Mouse (Mus musculus) heart, embryonic 10.5 days (tissue): Measurements from ENCODE around the gene Serpine2. TPM values are rescaled to one million over a fixed set of nuclear protein-coding genes. Genes with fewer than 3 reads are reported as not detected.
A peak's percentile ranks its signal among the peaks of the same experiment; 100 is the strongest.

ENCODE experiments used
- DNase-seq: peaks from one replicate; pipeline ENCODE4 v3.0.0-alpha.2; 2017; ENCODE audit warnings: low spot score
- H3K27ac ChIP-seq: fragments of 300-500 bp; sonication (generic); 2 replicates; pipeline ENCODE4 v1.5.1; 2016; ENCODE audit warnings: mild to moderate bottlenecking
- H3K27me3 ChIP-seq: fragments of 300-500 bp; sonication (generic); 2 replicates; pipeline ENCODE4 v1.6.1; 2016; ENCODE audit warnings: mild to moderate bottlenecking; ENCODE audit not compliant: poor library complexity, insufficient read depth, severe bottlenecking
- H3K36me3 ChIP-seq: fragments of 300-500 bp; sonication (generic); 2 replicates; pipeline ENCODE4 v1.6.1; 2016; ENCODE audit warnings: mild to moderate bottlenecking, moderate library complexity
- H3K4me1 ChIP-seq: fragments of 300-500 bp; sonication (generic); 2 replicates; pipeline ENCODE4 v1.6.1; 2016; ENCODE audit warnings: mild to moderate bottlenecking
- H3K4me3 ChIP-seq: fragments of 300-500 bp; sonication (generic); 2 replicates; pipeline ENCODE4 v1.5.1; 2016; ENCODE audit warnings: mild to moderate bottlenecking, moderate library complexity
- H3K9me3 ChIP-seq: fragments of 300-500 bp; sonication (generic); 2 replicates; pipeline ENCODE4 v1.6.1; 2016; ENCODE audit warnings: mild to moderate bottlenecking, moderate library complexity
- WGBS: fragments of 180-500 bp; shearing (Covaris S2); methylation state at CpG from one replicate; pipeline ENCODE4 v1.1.7; 2016; 5-methylcytosine and 5-hydroxymethylcytosine counted together
- polyA plus RNA-seq: library from polyadenylated mRNA; unstranded; fragments of >200 nt; fragmentation: Nextera tagmentation; extraction: Ambion mirVana; gene quantifications from 2 replicates; pipeline ENCODE4 v1.2.1, GENCODE M21; 2016

Gene Serpine2
- polyA plus RNA-seq, 1 experiment from 2014 or later: 112 TPM

DNA sequence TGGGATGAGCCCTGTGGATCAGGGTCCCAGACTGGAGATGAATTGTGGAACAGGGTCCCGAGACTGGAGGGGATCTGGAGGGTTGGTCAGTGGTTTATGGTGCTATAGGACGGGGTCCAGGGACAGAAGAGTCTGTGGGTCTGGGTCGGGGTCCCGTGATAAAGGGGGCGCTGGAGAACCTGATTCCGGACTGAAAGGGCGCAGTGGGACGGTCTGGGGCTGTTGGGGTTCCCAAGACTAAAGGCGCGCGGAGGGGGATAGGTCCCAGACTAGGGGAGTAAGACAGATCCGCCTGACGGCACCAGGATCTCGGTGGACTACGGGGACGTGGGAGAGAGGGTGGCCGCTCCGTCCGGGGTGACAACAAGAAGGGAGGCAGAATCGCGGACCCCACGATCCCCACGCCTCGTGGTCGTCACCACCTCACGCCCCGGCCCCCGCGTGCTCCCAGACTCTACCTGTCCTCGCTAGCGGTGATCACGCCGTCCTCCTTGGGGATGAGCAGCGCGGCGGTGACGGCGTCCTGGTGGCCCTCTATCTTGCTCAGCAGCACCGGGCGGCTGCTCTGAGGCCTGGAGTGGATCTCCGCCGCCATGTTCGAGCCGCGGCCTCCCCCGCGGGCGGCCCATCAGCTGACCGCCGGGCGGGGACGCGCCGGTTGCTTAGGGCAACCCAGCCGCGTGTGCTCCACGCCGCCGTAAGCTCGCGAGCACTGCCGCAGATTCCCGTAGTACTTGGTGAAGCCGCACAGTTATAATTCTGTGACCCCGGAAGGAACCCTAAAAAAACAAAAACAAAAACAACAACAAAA is 99.7 kb downstream of the Serpine2 start:
- H3K27me3 ChIP-seq: no peaks in the 10 kb centered on the region
- H3K4me3 ChIP-seq: peak overlapping the region; percentile 90
- no peaks in the 10 kb centered on the region for H3K36me3 ChIP-seq
- WGBS: under 1% methylated on average over 64 of the region's 65 CpGs
- peak overlapping the region; percentile 90 for H3K27ac ChIP-seq
- peak; percentile 92 for DNase-seq
- peaks cover 20% of the 10 kb centered on the region for H3K4me1 ChIP-seq
- H3K9me3 ChIP-seq: no peaks in the 10 kb centered on the region

DNA sequence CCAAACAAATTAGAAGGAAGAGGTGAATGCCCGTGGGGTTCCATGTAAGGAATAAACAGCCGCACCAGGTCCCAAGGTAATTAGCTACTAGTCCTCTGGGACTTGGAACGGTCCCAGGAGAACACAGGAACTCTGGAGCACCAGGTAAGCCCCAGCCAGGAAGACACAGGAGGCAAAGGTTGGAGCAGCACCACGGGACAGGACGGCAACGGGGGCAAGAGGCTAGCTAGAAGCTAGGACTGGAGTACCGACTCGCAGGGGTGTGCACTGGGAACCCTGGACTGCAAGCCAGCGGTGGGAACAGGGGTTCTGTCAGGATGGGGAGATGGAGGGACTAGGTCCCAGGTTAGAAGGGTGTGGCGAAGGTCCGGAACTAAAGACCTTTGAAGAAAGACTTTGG is 100.3 kb downstream of the Serpine2 start:
- peaks cover 20% of the 10 kb centered on the region for H3K4me1 ChIP-seq
- no peaks in the 10 kb centered on the region for H3K27me3 ChIP-seq
- peak overlapping the region; percentile 90 for H3K27ac ChIP-seq
- 10% methylated on average over 11 of the region's 11 CpGs for WGBS
- no peaks in the 10 kb centered on the region for H3K36me3 ChIP-seq
- H3K9me3 ChIP-seq: no peaks in the 10 kb centered on the region
- H3K4me3 ChIP-seq: peak overlapping the region; percentile 90
- peak; percentile 79 for DNase-seq

DNA sequence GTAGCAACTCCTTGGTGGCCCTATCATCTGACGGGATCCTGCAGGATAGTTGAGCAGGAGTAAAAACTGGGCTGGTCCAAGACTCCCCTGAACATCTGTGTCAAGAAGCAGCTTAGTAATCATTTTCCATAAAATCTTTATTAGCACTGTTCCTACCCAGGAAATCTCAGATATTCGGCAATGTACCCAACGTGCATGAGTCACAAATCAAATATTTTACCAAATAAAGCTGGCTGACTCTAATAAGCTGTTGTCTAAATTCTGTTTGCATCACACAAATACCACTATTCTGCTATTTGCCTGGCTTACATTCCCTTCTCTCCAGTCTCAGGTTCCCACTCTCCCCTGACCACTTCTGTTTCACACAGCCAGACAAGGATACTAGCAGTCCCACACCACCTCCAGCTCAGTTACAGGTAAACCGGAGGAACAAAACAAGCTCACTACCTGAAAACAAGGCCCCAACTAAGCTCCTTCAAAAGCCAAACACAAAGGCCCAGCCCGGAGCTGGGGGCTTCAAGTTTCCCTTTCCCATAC is 101.5 kb downstream of the Serpine2 start:
- WGBS: 81% methylated on average over 5 of the region's 5 CpGs
- no peak for DNase-seq
- no peak overlapping the region for H3K4me3 ChIP-seq

DNA sequence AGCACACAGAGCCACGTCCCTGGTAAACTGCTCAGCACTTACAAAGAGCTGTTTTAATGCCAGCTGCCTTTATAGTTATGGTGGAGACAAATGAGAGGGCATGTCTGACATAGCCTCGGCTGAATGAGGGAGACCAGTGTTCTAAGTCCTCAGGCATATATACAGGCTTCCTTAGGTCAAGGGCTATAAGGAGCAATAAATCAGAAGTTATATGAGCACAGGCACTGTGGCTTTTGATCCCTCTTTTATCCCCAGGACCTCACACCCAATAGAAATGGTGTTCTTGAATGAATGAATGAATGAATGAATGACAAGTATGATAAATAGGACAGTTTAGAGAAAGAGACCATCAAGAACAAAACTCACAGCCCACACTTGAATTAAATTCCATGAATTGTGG is 102.0 kb downstream of the Serpine2 start:
- no peak overlapping the region for H3K27ac ChIP-seq
- no peaks in the 10 kb centered on the region for H3K27me3 ChIP-seq
- DNase-seq: no peak
- H3K4me1 ChIP-seq: peaks cover 24% of the 10 kb centered on the region
- WGBS: 68% methylated on average over 2 of the region's 2 CpGs
- H3K9me3 ChIP-seq: no peaks in the 10 kb centered on the region
- no peak overlapping the region for H3K4me3 ChIP-seq
- H3K36me3 ChIP-seq: no peaks in the 10 kb centered on the region

More for the DNA sequence above, 101.5 kb downstream of the Serpine2 start:
- Histone ChIP-seq H3K27ac (no peak overlapping the region), H3K4me1 (peaks cover 20% of the 10 kb centered on the region), H3K9me3 (no peaks in the 10 kb centered on the region), H3K36me3 (no peaks in the 10 kb centered on the region), H3K27me3 (no peaks in the 10 kb centered on the region)

DNA sequence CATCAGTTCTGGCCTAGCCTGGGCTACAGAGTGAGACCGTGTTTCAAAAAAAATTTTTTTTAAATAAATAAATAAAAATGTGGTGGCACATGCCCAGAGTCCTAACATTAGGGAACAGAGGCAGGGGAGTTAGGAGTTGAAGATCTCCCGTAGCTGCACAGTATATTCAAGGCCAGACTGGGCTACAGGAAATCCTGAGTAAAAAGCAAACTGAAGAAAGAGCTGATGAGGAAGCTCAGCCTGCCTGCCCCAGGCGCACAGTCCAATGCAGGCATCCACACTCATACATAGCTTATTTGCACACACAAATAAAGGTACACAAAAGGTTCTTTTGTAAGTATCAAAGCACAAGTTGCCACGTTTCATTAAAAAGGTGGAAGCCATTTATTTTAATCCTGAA is 103.4 kb downstream of the Serpine2 start:
- no peak overlapping the region for H3K27ac ChIP-seq

DNA sequence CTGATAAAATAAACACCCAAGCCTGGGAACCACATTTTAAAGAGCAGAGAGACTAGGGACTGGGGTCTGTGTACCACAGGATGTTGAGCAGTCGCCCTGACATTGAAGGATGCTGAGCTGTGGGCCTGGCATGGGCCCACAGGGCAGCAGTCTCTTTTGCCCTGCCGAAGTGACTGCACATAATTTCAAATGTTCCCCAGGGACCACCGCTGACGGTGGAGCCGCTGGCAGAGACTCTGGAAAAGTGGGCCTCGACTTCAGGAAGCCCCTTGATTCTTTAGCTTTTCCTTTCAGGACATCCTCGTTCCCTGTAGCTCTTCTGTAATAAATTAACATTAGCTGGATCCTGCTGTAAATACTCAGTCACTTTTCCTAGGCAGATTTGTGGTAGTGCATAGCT is 103.8 kb downstream of the Serpine2 start:
- no peak for DNase-seq
- 0 out of 2 replicates have a peak overlapping the region, but pooled peaks have one; percentile 16 for H3K27ac ChIP-seq
- H3K4me1 ChIP-seq: peaks cover 25% of the 10 kb centered on the region
- H3K36me3 ChIP-seq: no peaks in the 10 kb centered on the region
- 53% methylated on average over 7 of the region's 7 CpGs for WGBS
- no peak overlapping the region for H3K4me3 ChIP-seq
- H3K27me3 ChIP-seq: no peaks in the 10 kb centered on the region
- no peaks in the 10 kb centered on the region for H3K9me3 ChIP-seq

More for the DNA sequence above, 103.4 kb downstream of the Serpine2 start:
- Histone ChIP-seq H3K4me3 (no peak overlapping the region), H3K4me1 (peaks cover 25% of the 10 kb centered on the region), H3K9me3 (no peaks in the 10 kb centered on the region), H3K36me3 (no peaks in the 10 kb centered on the region), H3K27me3 (no peaks in the 10 kb centered on the region)
- DNase-seq: no peak
- 78% methylated on average over 4 of the region's 4 CpGs for WGBS

DNA sequence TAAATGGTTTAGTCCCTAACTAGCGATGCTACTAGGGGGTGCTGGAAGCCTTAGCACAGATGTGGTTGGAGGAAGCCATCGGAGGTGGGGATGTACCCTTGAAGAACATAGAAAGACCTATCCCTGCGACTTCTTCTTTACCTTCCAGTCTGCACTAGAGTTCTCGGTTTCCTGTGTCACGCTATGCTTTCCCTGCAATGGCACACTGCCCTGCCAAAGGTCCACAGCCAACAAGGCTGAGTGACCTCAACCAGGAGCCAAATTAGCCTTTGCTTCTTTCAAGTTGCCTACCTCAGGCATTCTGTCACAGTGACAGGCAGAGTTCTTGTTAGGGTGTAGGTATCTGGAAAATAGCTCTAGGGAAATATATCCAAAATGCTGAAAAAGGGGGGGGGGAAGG is 104.6 kb downstream of the Serpine2 start:
- H3K4me1 ChIP-seq: peaks cover 32% of the 10 kb centered on the region
- H3K9me3 ChIP-seq: no peaks in the 10 kb centered on the region
- H3K27ac ChIP-seq: no peak overlapping the region
- no peaks in the 10 kb centered on the region for H3K27me3 ChIP-seq
- 91% methylated on average over 5 of the region's 5 CpGs for WGBS
- no peak overlapping the region for H3K4me3 ChIP-seq
- no peak for DNase-seq
- no peaks in the 10 kb centered on the region for H3K36me3 ChIP-seq

DNA sequence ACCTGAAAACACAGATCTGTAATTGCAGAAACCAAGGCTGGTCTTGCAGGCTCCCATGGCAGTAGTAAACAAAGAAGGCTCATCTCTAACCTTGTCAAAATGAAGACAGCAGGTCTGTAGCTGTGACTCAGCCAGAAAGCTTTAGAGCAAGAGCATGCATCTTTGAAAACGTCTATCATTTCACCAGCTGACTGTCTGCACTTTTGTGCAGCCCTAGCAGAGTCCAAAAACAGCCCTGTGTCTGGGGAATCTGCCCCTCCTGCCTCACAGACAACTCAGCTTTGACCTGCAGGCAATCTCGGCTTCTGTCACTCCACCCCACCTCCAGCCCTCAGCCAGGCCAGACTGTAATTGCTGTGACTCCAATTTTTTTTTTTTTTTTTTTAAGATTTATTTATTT is 105.6 kb downstream of the Serpine2 start:
- WGBS: 43% methylated on average over 2 of the region's 2 CpGs
- no peaks in the 10 kb centered on the region for H3K27me3 ChIP-seq
- H3K36me3 ChIP-seq: no peaks in the 10 kb centered on the region
- H3K27ac ChIP-seq: no peak overlapping the region
- H3K9me3 ChIP-seq: no peaks in the 10 kb centered on the region
- H3K4me3 ChIP-seq: no peak overlapping the region
- no peak for DNase-seq
- peaks cover 30% of the 10 kb centered on the region for H3K4me1 ChIP-seq

DNA sequence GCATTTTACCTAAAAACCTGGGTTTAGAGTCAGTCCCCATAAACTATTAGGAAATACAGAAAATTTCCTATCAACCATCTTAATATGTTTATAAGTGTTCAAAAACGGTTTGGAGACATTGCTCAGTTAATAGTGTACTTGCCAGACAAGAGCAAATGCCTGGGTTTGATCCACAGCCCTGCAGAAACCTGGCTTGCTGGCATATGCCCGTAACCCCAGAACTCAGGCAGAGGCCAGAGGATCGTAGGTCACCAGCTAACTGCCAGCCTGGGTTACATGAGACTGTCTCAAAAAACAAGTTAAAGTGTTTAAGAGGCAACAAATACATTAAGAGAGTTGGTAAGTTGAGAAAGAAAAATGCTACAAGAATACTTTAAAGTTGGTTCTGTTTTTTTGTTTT is 106.0 kb downstream of the Serpine2 start:
- H3K27ac ChIP-seq: no peak overlapping the region
- DNase-seq: no peak
- H3K4me1 ChIP-seq: peaks cover 30% of the 10 kb centered on the region
- H3K9me3 ChIP-seq: no peaks in the 10 kb centered on the region
- no peak overlapping the region for H3K4me3 ChIP-seq
- no peaks in the 10 kb centered on the region for H3K27me3 ChIP-seq
- WGBS: 89% methylated on average over 3 of the region's 3 CpGs
- H3K36me3 ChIP-seq: no peaks in the 10 kb centered on the region

DNA sequence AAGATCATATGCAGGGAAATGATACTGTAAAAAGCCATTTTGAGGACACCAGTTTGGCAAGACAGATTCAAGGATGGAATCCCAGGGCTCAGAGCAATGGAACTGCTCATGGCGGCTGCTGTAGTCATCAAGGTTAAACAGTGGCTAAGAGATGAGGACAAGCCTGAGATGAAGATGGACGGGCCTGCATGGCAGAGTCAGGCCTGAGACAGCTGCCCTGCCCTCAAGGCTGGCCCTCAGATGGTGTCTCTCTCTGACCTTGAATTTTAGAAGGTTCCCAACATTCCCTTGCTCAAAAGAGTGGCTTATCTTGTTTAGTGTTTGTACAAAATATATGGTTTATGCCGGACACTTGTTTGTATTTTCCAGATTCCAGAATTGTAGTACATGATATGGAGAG is 107.5 kb downstream of the Serpine2 start:
- WGBS: 86% methylated on average over 3 of the region's 3 CpGs
- Histone ChIP-seq H3K27ac (no peak overlapping the region), H3K36me3 (no peaks in the 10 kb centered on the region), H3K4me1 (peaks cover 40% of the 10 kb centered on the region), H3K9me3 (no peaks in the 10 kb centered on the region), H3K4me3 (no peak overlapping the region), H3K27me3 (no peaks in the 10 kb centered on the region)
- no peak for DNase-seq

DNA sequence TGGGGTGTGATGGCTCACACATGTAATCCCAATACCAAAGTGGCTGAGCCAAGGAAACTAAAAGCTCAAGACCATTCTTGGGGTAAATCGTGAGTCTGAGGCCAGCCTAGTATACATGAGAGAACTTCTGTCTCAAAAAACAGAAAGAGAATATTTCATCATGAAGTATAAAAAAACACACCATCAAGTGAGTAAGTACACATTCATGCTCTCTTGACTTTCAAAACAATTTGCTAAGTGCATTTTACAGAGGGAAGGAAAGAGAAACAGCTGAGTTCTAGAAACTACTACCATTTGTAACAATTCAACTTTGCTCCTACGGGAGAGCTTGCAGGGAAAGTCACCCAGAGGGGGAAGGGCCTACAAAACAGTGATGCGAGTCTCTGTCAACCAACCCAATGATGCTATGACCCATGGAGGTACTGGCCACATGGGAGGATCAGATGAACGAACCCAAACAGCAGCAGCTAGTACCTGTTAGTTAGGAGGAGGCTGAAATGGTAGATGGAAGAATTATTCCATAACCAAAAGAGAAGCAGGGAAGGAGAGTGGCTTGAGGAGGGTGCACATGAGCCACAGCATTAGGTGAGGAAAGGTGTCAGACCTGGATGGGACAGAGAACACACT is 108.2 kb downstream of the Serpine2 start:
- H3K27ac ChIP-seq: no peak overlapping the region
- 82% methylated on average over 4 of the region's 4 CpGs for WGBS
- H3K36me3 ChIP-seq: no peaks in the 10 kb centered on the region
- no peaks in the 10 kb centered on the region for H3K27me3 ChIP-seq
- H3K4me1 ChIP-seq: peaks cover 40% of the 10 kb centered on the region
- DNase-seq: no peak
- H3K9me3 ChIP-seq: no peaks in the 10 kb centered on the region
- H3K4me3 ChIP-seq: no peak overlapping the region

DNA sequence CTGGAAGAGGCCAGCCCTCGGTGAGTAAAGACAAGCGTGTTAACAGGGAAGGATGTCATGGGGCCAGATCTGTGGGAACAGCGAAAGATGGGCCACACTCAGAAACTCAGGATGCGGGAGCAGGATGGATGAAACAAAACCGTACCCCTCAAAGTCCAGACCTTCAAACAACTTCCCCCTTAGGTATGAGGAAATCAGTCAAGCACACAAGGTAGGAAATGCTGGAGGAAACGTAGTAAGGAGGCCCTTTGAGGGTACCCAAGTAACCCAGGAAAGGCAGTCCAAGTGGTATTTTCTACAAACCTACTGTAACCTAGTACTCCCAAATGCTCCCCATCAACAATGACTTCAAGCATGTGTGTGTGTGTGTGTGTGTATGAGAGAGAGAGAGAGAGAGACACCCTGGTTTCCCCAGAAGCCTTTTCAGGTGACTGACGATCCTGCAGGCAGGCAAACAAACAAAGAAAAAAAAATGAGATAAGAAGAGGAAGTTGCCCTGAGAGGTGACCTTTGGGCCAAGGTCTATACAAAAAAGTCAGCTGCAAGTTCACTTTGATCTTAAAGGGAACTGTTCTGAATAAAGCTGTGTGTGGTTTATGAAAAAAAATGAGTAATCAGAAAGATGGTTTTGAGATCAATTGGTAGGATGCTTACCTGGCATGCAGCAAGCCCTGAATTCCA is 108.8 kb downstream of the Serpine2 start:
- no peaks in the 10 kb centered on the region for H3K9me3 ChIP-seq
- no peaks in the 10 kb centered on the region for H3K36me3 ChIP-seq
- no peaks in the 10 kb centered on the region for H3K27me3 ChIP-seq
- WGBS: 66% methylated on average over 7 of the region's 7 CpGs
- peaks cover 35% of the 10 kb centered on the region for H3K4me1 ChIP-seq
- no peak overlapping the region for H3K4me3 ChIP-seq
- no peak overlapping the region for H3K27ac ChIP-seq
- no peak for DNase-seq

DNA sequence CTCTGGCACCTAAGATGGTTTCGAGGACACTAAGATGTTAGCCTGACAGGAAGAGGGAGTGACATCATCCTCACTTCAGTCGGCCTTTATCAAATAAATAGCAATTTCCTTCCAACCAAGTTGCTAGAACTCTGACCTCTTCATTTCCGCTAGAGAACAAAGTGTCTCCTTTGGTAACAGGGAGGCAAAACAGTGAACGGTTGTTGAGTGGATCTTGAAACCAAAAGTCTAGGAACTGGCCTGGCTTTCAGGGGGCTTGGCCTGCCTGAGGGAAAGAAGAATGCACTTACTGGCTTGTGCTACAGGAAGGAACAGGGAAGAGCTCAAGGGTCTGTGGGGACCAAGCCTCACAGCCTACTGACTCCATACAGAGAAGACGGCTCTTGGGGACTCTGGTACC is 109.8 kb downstream of the Serpine2 start:
- no peaks in the 10 kb centered on the region for H3K9me3 ChIP-seq
- H3K4me3 ChIP-seq: no peak overlapping the region
- 60% methylated on average over 5 of the region's 5 CpGs for WGBS
- peaks cover 31% of the 10 kb centered on the region for H3K4me1 ChIP-seq
- H3K36me3 ChIP-seq: no peaks in the 10 kb centered on the region
- H3K27me3 ChIP-seq: no peaks in the 10 kb centered on the region
- DNase-seq: no peak
- H3K27ac ChIP-seq: 0 out of 2 replicates have a peak overlapping the region, but pooled peaks have one; percentile 29
